Mouse (Mus musculus) gastrocnemius, adult 8-10 months (tissue): ENCODE data around the gene Magoh. TPM values are rescaled to one million over a fixed set of nuclear protein-coding genes. Genes with fewer than 3 reads are reported as not detected.

Experiments
- DNase-seq, 2 experiments: peaks; one replicate each; pipeline ENCODE4 v3.0.0; 2022; ENCODE audit warnings: low spot score in 2 of 2
- total RNA-seq, 4 experiments: library from RNA; stranded (reverse); gene quantifications; 2 replicates each; pipeline ENCODE4 v1.2.4; 2022

Magoh gene
- total RNA-seq: 10 to 100 TPM; 26.1 to 33.5 (median 27.6) TPM

DNA sequence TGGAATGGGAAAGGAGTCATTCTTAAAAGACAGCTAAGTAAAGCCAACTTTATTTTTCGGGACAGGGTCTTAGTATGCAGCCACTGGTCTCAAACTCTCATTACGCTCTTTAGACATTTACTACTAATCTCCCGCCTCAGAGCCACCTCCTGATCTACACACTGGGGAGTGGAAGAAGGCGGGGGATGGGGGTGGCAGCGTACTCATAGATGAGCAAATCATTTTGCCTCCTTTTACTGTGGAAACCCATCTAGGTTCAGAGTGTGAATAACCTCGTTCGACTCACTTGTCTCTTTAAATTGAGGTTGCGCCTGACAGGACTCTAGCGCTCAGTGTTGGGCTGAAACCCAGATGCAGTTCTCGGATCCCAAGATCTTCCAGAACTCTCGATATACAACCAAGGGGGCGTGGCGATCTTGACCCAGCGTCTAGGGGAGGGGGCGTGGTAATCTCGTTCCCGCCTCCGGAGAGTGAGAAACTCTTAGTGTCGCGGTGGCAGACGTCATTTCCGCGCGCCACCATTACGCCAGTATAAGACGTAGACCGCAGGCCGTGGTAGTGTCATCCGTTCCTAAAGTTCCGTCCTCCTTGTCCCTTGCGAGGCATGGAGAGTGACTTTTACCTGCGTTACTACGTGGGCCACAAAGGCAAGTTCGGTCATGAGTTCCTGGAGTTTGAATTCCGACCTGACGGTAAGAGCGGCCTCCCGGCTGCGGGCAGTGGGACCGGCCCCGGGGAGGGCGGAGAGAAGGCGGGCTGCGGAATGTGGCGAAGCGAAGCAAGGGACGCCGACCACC lies at the start of gene Magoh:
Magoh (plus strand) TSS at position 502 of the 797 bp plus-strand sequence.
- peak; percentile 90 to 94 for DNase-seq

DNA sequence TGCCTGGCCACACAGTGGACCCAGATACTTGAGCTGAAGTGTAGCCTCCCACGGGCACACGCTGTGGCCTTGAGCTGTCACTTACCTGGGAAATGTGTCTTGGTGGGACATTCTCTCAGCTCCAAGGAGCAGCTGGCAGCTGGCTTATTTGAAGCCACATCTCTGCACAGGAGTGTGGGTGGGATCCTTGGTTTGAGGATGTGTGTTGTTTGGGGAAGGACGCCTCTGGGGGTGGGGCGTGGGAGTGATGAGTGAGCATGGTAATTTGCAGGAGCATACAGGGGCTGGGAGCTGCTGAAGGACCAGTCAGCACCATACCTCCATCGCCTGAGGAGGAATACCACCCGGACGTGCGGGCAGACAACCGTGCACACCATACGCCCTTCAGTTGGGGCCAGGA lies 49.4 kb upstream of the Magoh start:
- DNase-seq: no peak

- DNase-seq: no peak
These were observed 48.7 kb upstream of the Magoh start for GRCm38 (mm10) chr4:107830821-107831221.

- no peak for DNase-seq
These were observed 47.9 kb upstream of the Magoh start for GRCm38 (mm10) chr4:107831678-107832077.

DNA sequence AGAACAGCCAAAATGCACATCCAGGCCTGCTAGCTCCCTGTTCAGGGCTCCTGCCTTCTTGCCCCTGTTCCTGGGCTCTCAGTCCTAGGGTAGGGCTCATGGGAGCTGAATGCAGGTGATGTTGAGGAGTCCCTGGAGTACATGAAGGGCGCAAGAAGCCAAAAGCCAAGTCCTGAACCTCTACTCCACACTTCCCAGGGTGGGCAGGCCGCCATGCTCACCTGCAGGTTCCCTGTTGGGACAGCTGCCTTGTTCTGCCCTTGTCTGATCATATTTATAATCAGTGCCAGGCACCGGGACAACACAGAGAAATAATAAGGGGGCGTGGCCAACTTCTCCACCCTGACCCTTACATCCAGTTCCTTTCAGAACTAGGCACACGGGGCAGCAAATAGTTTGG lies 46.0 kb upstream of the Magoh start:
- DNase-seq: no peak

- no peak for DNase-seq
These were observed 44.8 kb upstream of the Magoh start for GRCm38 (mm10) chr4:107834643-107835314.

- DNase-seq: no peak
These were observed 44.0 kb upstream of the Magoh start for GRCm38 (mm10) chr4:107835508-107835909.

GRCm38 (mm10) chr4:107836758-107837157 lies 42.8 kb upstream of the Magoh start:
- no peak for DNase-seq

GRCm38 (mm10) chr4:107837910-107838309 lies 41.6 kb upstream of the Magoh start:
- DNase-seq: no peak

DNA sequence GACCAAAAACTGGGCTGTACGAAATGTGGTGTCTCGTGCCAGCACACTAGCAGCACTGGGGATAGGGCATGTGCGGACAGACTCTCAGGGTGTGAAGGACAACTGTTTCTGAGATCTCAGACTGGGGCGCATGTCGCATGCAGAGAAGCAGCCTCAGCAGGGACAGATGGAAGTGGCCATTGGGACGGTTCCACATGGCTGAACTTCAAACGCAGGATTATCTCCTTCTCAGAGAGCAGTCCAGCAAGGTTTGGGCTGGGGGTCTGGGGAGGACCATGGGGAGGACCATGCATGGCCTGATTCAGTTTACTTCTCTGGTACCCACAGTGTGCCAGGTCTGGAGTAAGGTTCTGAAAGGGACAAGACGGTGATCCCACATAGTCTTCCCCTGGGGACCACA lies 35.9 kb upstream of the Magoh start:
- no peak for DNase-seq

DNA sequence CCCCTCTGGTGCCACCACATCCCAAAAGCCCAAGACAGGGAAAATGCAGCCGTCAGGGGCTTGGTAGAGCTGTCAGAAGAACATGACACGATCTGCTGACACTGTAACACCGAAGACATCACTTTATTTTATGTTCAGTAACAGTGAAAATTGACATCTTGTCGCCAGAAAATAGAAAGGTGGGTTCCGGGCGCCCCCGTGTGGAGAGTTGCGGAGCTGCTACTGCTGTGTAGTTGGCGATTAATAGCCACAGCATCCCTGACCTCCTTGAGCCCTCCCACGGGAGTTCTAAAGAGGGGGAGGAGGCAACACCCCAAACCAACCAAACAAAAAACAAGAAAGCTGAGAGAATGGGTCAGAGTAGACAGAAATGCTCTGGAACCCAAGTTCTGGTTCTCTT lies 34.6 kb upstream of the Magoh start:
- DNase-seq: peak; percentile 37 to 45

DNA sequence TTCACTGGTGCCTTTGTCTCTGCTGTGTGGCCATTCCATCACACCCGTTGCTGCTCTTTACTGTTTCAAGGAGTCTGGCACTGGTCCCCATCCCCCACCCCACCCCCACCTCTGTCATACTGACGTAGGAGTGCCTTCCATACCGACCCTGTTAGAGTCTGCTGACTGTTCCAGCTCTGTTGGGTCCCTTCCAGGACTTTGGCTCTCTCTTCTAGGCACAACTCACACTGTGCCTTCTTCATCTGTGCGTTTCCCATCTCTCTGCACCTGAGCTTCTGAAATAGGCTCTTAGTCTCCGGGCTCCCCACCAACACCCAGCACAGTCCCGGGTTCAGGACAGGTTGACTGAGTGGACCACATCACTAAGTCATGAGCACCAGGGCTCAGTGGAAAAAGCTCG lies 32.8 kb upstream of the Magoh start:
- no peak for DNase-seq

- no peak for DNase-seq
These were observed 31.0 kb upstream of the Magoh start for GRCm38 (mm10) chr4:107848546-107848945.

- no peak for DNase-seq
These were observed 29.9 kb upstream of the Magoh start for GRCm38 (mm10) chr4:107849621-107850020.

DNA sequence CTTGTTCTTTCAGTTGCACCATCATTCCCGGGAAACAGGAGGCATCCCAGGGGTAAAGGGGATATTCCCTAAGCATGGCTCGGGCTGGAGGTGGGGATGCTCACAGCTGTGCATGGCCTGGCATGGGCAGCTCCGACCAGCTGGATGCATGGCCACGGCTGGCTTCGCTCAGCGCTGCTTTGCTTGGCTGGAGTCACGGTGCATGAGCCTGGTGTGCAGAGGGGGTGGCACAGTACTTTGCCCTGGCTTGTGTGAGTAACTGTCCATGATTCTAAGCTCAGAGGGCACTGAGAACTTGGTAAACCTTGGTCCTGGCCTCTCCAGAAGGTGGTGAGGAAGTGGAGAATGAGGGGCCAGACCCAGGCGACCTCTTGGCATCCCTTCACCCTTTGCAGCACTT lies 29.5 kb upstream of the Magoh start:
- no peak for DNase-seq

GRCm38 (mm10) chr4:107853333-107853732 lies 26.2 kb upstream of the Magoh start:
- DNase-seq: no peak

DNA sequence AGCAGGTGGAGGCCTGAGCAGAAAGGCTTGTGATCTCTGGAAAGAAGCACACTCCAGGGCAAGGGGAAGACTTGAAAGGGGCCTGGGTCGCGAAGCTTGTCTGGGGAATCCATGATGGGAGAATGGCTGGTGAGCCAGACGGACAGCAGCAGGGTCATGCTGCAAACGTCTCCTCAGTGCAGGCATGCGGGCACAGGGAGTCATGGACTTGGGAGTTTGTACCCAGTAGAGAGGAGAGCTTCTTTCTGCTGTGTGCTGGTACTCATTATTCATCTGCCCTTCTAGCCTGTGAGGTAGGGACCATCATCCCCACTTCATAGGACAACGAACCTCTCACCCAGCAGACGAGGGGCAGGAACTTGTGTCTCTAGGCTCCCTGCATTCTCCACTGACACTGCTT lies 25.7 kb upstream of the Magoh start:
- no peak for DNase-seq

GRCm38 (mm10) chr4:107856958-107857686 lies 22.4 kb upstream of the Magoh start:
- DNase-seq: no peak

- DNase-seq: no peak
These were observed 20.6 kb upstream of the Magoh start for GRCm38 (mm10) chr4:107858995-107859394.

GRCm38 (mm10) chr4:107864866-107865265 lies 14.7 kb upstream of the Magoh start:
- DNase-seq: no peak

GRCm38 (mm10) chr4:107881631-107882030 lies 2.1 kb downstream of the Magoh start:
- DNase-seq: no peak

- DNase-seq: no peak
These were observed 6.8 kb downstream of the Magoh start for GRCm38 (mm10) chr4:107886371-107886770.
